Comparison of ENCODE assay signal across 27 mouse cellular contexts in genomic region chr11:83595669-83596455, GRCm38 (mm10). TPM values are rescaled to one million over a fixed set of nuclear protein-coding genes. Genes with fewer than 3 reads are reported as not detected.
DNase-seq lines count a peak whose midpoint lies in the region; ATAC-seq and TF ChIP-seq lines count a peak whose summit lies in the region.
"Had no signal": no experiment of that assay in that cellular context is flagged by ENCODE, and none has a peak within 500 bp of the region (broad histone marks: within the 10 kb centered on the region; RNA-seq: fewer than 3 reads in every experiment).

No protein-coding gene starts in this region.

- WGBS in lung, postnatal 0 days = 55% methylated on average over 7 of the region's 7 CpGs
- WGBS in thymus, adult 2 months = 86% methylated on average over 7 of the region's 7 CpGs
- 69% methylated on average over 7 of the region's 7 CpGs for WGBS in kidney, adult 2 months

- no peak for ATAC-seq in lung, postnatal 0 days
- peak; percentile 73 for ATAC-seq in granulocyte monocyte progenitor cell, adult 5-6 weeks (replicated peaks; ENCODE audit: poor library complexity, severe bottlenecking)
- ATAC-seq in megakaryocyte, adult 5-6 weeks (ENCODE audit: poor library complexity, severe bottlenecking) = peak; percentile 61

- TF ChIP-seq CTCF in lung, postnatal 0 days (IDR thresholded peaks at IDR 0.05) = no peak
- no peak for TF ChIP-seq CTCF in thymus, adult 2 months (IDR thresholded peaks at IDR 0.05; ENCODE audit: borderline replicate concordance, control insufficient read depth, extremely low read depth, insufficient read depth, low read length, poor library complexity)
- TF ChIP-seq CTCF in kidney, adult 2 months (conservative IDR thresholded peaks at IDR 0.05; ENCODE audit: insufficient read depth, insufficient read length, low read depth, low read length) = no peak

- no peaks in the 10 kb centered on the region for H3K9me3 ChIP-seq in lung, postnatal 0 days (ENCODE audit: low read length)
- H3K9me3 ChIP-seq: forebrain, embryonic 10.5 days; heart, embryonic 15.5 days; liver, embryonic 13.5 days; neural tube, embryonic 15.5 days had no signal

- no peaks in the 10 kb centered on the region for H3K36me3 ChIP-seq in lung, postnatal 0 days (ENCODE audit: insufficient read depth, low read length)
- H3K36me3 ChIP-seq in thymus, adult 2 months (ENCODE audit: control insufficient read depth, insufficient read depth, low read length) = no peaks in the 10 kb centered on the region
- H3K36me3 ChIP-seq in kidney, adult 2 months (ENCODE audit: control insufficient read depth, insufficient read depth, low read length) = no peaks in the 10 kb centered on the region
- H3K36me3 ChIP-seq: forebrain, embryonic 10.5 days; heart, embryonic 15.5 days; liver, embryonic 13.5 days; neural tube, embryonic 15.5 days had no signal

- H3K27me3 ChIP-seq in lung, postnatal 0 days (replicated peaks; ENCODE audit: insufficient read depth, low read length) = no peaks in the 10 kb centered on the region
- no peaks in the 10 kb centered on the region for H3K27me3 ChIP-seq in thymus, adult 2 months (ENCODE audit: control insufficient read depth, insufficient read depth, low read length)
- H3K27me3 ChIP-seq in kidney, adult 2 months (replicated peaks; ENCODE audit: control insufficient read depth, insufficient read depth, low read length) = no peaks in the 10 kb centered on the region
- H3K27me3 ChIP-seq: heart, embryonic 15.5 days; liver, embryonic 13.5 days; neural tube, embryonic 15.5 days had no signal

- H3K27ac ChIP-seq in lung, postnatal 0 days (ENCODE audit: low read length) = no peak overlapping the region
- no peak overlapping the region for H3K27ac ChIP-seq in thymus, adult 2 months (ENCODE audit: control insufficient read depth, insufficient read depth, low read length)
- H3K27ac ChIP-seq in kidney, adult 2 months (ENCODE audit: insufficient read depth, low read depth, low read length) = no peak overlapping the region
- H3K27ac ChIP-seq: forebrain, embryonic 10.5 days; heart, embryonic 15.5 days; liver, embryonic 13.5 days; neural tube, embryonic 15.5 days had no signal

- no peak overlapping the region for H3K4me3 ChIP-seq in lung, postnatal 0 days (ENCODE audit: low read depth, low read length)
- H3K4me3 ChIP-seq in thymus, adult 2 months (ENCODE audit: control insufficient read depth, insufficient read depth, low read length) = no peak overlapping the region
- no peak overlapping the region for H3K4me3 ChIP-seq in kidney, adult 2 months (ENCODE audit: insufficient read depth, low read depth, low read length)
- H3K4me3 ChIP-seq: forebrain, embryonic 10.5 days; heart, embryonic 15.5 days; liver, embryonic 13.5 days; neural tube, embryonic 15.5 days had no signal

- H3K4me2 ChIP-seq in lung, postnatal 0 days (replicated peaks; ENCODE audit: low read depth, low read length) = no peak overlapping the region
- H3K4me2 ChIP-seq: heart, embryonic 15.5 days; liver, embryonic 13.5 days; lung, embryonic 14.5 days; neural tube, embryonic 15.5 days had no signal

- peak; percentile 42 for DNase-seq in lung, postnatal 0 days (ENCODE audit: low spot score)
- DNase-seq in lung, postnatal 4 days = no peak
- no peak for DNase-seq in retina, embryonic 14.5 days (ENCODE audit: low spot score)
- DNase-seq in thymus, adult 2 months = no peak
- no peak for DNase-seq in kidney, adult 2 months
- DNase-seq: adrenal gland, adult 8-10 months; cerebellum, adult 11-12 months; cerebellum, postnatal 25 days; heart, adult 18-20 months; heart, postnatal 4 days; kidney, adult 9 months; kidney, postnatal 36 days; liver, embryonic 13.5 days; lung, embryonic 14.5 days; midbrain, embryonic 14.5 days; retina, postnatal 1 day; right cerebral cortex, postnatal 4 days; thymus, postnatal 36 days had no signal

- TF ChIP-seq POLR2A in thymus, adult 2 months (IDR thresholded peaks at IDR 0.05; ENCODE audit: control insufficient read depth, extremely low read depth, insufficient read depth, low read length, poor library complexity) = no peak
- no peak for TF ChIP-seq POLR2A in kidney, adult 2 months (IDR thresholded peaks at IDR 0.05; ENCODE audit: low read depth, low read length)

- no peak overlapping the region for H3K9ac ChIP-seq in lung, postnatal 0 days (replicated peaks; ENCODE audit: low read depth)
- H3K9ac ChIP-seq: heart, embryonic 15.5 days; liver, embryonic 13.5 days; lung, embryonic 14.5 days; neural tube, embryonic 15.5 days had no signal

- H3K4me1 ChIP-seq in lung, postnatal 0 days (ENCODE audit: insufficient read depth, low read depth, low read length) = no peaks in the 10 kb centered on the region
- peaks cover 5% of the 10 kb centered on the region for H3K4me1 ChIP-seq in thymus, adult 2 months (replicated peaks; ENCODE audit: control insufficient read depth, insufficient read depth, low read length)
- H3K4me1 ChIP-seq in kidney, adult 2 months (ENCODE audit: control insufficient read depth, insufficient read depth, low read length) = no peaks in the 10 kb centered on the region
- H3K4me1 ChIP-seq: forebrain, embryonic 10.5 days; heart, embryonic 15.5 days; neural tube, embryonic 15.5 days had no signal

- no peak for TF ChIP-seq EP300 in lung, postnatal 0 days (IDR thresholded peaks at IDR 0.05)

RNA-seq across cellular contexts. Expression of gene Ccl6, which starts 3.0 kb away (rescaled TPM):
- 413 and 421 TPM in 2 replicates for polyA plus RNA-seq in lung, postnatal 0 days (2015; fragmentation: Nextera tagmentation; extraction: Ambion mirVana)
- total RNA-seq in granulocyte monocyte progenitor cell, adult 5-6 weeks (2014; fragmentation: Nextera tagmentation) = 8.8 and 13.4 TPM in 2 replicates
- total RNA-seq in granulocyte monocyte progenitor cell, adult 5-6 weeks (2017) = 16.9 and 19.6 TPM in 2 replicates
- total RNA-seq in megakaryocyte, adult 5-6 weeks (2015) = 916 and 950 TPM in 2 replicates
- 592 and 639 TPM in 2 replicates for total RNA-seq in megakaryocyte, adult 5-6 weeks (2017)
- 4.9 and 10.4 TPM in 2 replicates for polyA plus RNA-seq in thymus, adult 2 months (2012; rRNA removed)
- polyA plus RNA-seq in kidney, adult 2 months (2012; rRNA removed) = 3.9 and 6.2 TPM in 2 replicates
- polyA plus RNA-seq: C2C12 had no signal

RNA-seq across cellular contexts. Expression of gene Ccl9, which starts 17.4 kb away (rescaled TPM):
- polyA plus RNA-seq in lung, postnatal 0 days (2015; fragmentation: Nextera tagmentation; extraction: Ambion mirVana) = 29.8 and 36.6 TPM in 2 replicates
- total RNA-seq in granulocyte monocyte progenitor cell, adult 5-6 weeks (2014; fragmentation: Nextera tagmentation) = 189 and 190 TPM in 2 replicates
- 110 and 159 TPM in 2 replicates for total RNA-seq in granulocyte monocyte progenitor cell, adult 5-6 weeks (2017)
- 447 and 459 TPM in 2 replicates for total RNA-seq in megakaryocyte, adult 5-6 weeks (2015)
- 282 and 303 TPM in 2 replicates for total RNA-seq in megakaryocyte, adult 5-6 weeks (2017)
- 3.4 and 4.5 TPM in 2 replicates for polyA plus RNA-seq in thymus, adult 2 months (2012; rRNA removed)
- 0.92 and 1.7 TPM in 2 replicates for polyA plus RNA-seq in kidney, adult 2 months (2012; rRNA removed)

RNA-seq across cellular contexts. Expression of gene Rpl9-ps1, which starts 49.6 kb away (rescaled TPM):
- polyA plus RNA-seq in lung, postnatal 0 days (2015; fragmentation: Nextera tagmentation; extraction: Ambion mirVana) = not detected in 2 replicates
- not detected in 2 replicates for total RNA-seq in granulocyte monocyte progenitor cell, adult 5-6 weeks (2014; fragmentation: Nextera tagmentation)
- not detected in 2 replicates for total RNA-seq in granulocyte monocyte progenitor cell, adult 5-6 weeks (2017)
- 1.0 TPM in 1 of 2 replicates, not detected in the other for total RNA-seq in megakaryocyte, adult 5-6 weeks (2015)
- total RNA-seq in megakaryocyte, adult 5-6 weeks (2017) = not detected in 2 replicates
- not detected in 2 replicates for polyA plus RNA-seq in thymus, adult 2 months (2012; rRNA removed)
- not detected in 2 replicates for polyA plus RNA-seq in kidney, adult 2 months (2012; rRNA removed)
- total RNA-seq: adrenal gland, adult 8-10 months; gastrocnemius, adult 18-20 months; heart, adult 18-20 months; heart, postnatal 4 days; layer of hippocampus, postnatal 14 days had no signal
- polyA plus RNA-seq: C2C12; forebrain, embryonic 10.5 days; heart, embryonic 15.5 days; limb, embryonic 11.5 days; liver, embryonic 13.5 days; lung, embryonic 14.5 days; midbrain, embryonic 14.5 days; neural tube, embryonic 15.5 days had no signal

RNA-seq across cellular contexts. Expression of gene Ccl3, which starts 53.3 kb away (rescaled TPM):
- 3.6 and 11.2 TPM in 2 replicates for polyA plus RNA-seq in lung, postnatal 0 days (2015; fragmentation: Nextera tagmentation; extraction: Ambion mirVana)
- total RNA-seq in granulocyte monocyte progenitor cell, adult 5-6 weeks (2014; fragmentation: Nextera tagmentation) = 5.5 and 6.5 TPM in 2 replicates
- 78.6 and 86.4 TPM in 2 replicates for total RNA-seq in granulocyte monocyte progenitor cell, adult 5-6 weeks (2017)
- 299 and 403 TPM in 2 replicates for total RNA-seq in megakaryocyte, adult 5-6 weeks (2015)
- total RNA-seq in megakaryocyte, adult 5-6 weeks (2017) = 184 and 222 TPM in 2 replicates
- 3.6 and 10.2 TPM in 2 replicates for polyA plus RNA-seq in thymus, adult 2 months (2012; rRNA removed)
- 1.6 and 1.8 TPM in 2 replicates for polyA plus RNA-seq in kidney, adult 2 months (2012; rRNA removed)
- total RNA-seq: gastrocnemius, adult 18-20 months; heart, adult 18-20 months; layer of hippocampus, postnatal 14 days had no signal
- polyA plus RNA-seq: C2C12 had no signal

Comparison
In these comparisons a context has a peak if more than half of its experiments do, and no peak if none do; other contexts are left out.
1. RNA of gene Ccl6, which starts 3.0 kb away (polyA plus RNA-seq): 413 to 421 TPM in lung, postnatal 0 days; 4.9 to 10.4 TPM in thymus, adult 2 months and 3.9 to 6.2 TPM in kidney, adult 2 months; every median in the first group is over 10 times any median in the second.